Mouse (Mus musculus) liver, embryonic 14.5 days (tissue): ENCODE measurements at regions not wholly inside any gene's neighbourhood (a gene's known extent, or its start where the extent isn't known, plus 50 kb on each side); places are given as distances from the start of the nearest gene placed in this dataset.

Experiments used
- CTCF ChIP-seq: IDR thresholded peaks from 2 replicates; pipeline ENCODE4 v1.5.1; 2016; ENCODE audit warnings: antibody characterized with exemption, low read depth, control low read depth
- EP300 ChIP-seq: IDR thresholded peaks from 2 replicates; pipeline ENCODE4 v1.6.1; 2016; ENCODE audit warnings: antibody characterized with exemption, low read depth

DNA sequence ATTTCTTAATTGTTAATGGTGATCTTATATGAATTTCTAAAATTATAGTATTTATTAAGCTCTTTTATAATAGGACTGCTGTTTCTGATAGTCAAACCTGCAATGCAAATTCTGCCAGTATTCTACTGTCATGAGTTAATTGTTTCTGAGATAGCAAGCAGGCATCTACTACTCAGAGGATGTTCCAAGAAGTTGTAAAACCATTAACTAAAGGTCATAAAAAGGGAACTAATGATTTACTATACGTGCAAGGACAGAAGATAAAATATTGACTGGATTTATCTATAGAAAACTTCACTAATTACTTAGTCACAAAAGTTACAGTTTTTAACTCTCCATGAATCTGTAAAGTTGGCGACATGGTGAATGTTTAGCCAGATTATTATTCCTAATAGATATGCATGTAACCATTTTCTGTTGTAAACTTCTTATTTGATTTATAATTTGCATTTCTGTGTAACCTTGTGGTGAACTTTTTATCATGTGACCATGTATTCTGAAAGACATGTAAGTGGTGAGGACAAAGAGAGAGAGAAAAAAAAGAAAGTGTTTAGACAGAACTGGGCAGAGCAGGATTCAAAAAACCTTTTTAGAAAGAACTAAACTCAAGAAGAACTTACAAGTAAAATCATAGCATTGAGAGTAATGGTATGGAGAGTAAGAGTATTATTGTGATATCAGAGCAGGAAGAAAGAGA lies 395.5 kb upstream of the Sphkap start:
- TF ChIP-seq EP300 (no peak), CTCF (no peak)
